Mouse (Mus musculus) hindbrain, postnatal 0 days (tissue): ENCODE results near the gene Eif4b. TPM values are rescaled to one million over a fixed set of nuclear protein-coding genes. Genes with fewer than 3 reads are reported as not detected.
A peak's percentile ranks its signal among the peaks of the same experiment; 100 is the strongest.

Experiments
- ATAC-seq: fragments of 200-750 bp; cut with Nextera tagmentation; 2 replicates; pipeline ENCODE4 v1.8.0; 2017; ENCODE audit warnings: mild to moderate bottlenecking, moderate TSS enrichment, moderate library complexity
- DNase-seq: peaks from one replicate; pipeline ENCODE4 v3.0.0-alpha.2; 2015; ENCODE audit warnings: low spot score
- H3K27ac ChIP-seq: fragments of 300-500 bp; sonication (generic); 2 replicates; pipeline ENCODE4 v1.5.1; 2014; ENCODE audit warnings: mild to moderate bottlenecking
- H3K27me3 ChIP-seq: fragments of 300-500 bp; sonication (generic); 2 replicates; pipeline ENCODE4 v1.6.1; 2014; ENCODE audit warnings: low read length, mixed read lengths; ENCODE audit not compliant: insufficient read depth
- H3K36me3 ChIP-seq: fragments of 300-500 bp; sonication (generic); 2 replicates; pipeline ENCODE4 v1.6.1; 2014; ENCODE audit warnings: low read length, mixed read lengths; ENCODE audit not compliant: insufficient read depth
- H3K4me1 ChIP-seq: fragments of 300-500 bp; sonication (generic); 2 replicates; pipeline ENCODE4 v1.6.1; 2014; ENCODE audit warnings: antibody characterized with exemption, low read length, mixed read lengths; ENCODE audit not compliant: insufficient read depth
- H3K4me2 ChIP-seq: fragments of 300-500 bp; sonication (generic); 2 replicates; pipeline ENCODE4 v1.6.1; 2014; ENCODE audit warnings: low read depth, mild to moderate bottlenecking, low read length, moderate library complexity, mixed read lengths
- H3K4me3 ChIP-seq: fragments of 300-500 bp; sonication (generic); 2 replicates; pipeline ENCODE4 v1.5.1; 2014; ENCODE audit warnings: low read length
- H3K9ac ChIP-seq: fragments of 300-500 bp; sonication (generic); replicated peaks from 2 replicates; pipeline ENCODE4 v1.6.1; 2014; ENCODE audit warnings: mild to moderate bottlenecking, low read length, moderate library complexity, mixed read lengths
- H3K9me3 ChIP-seq: fragments of 300-500 bp; sonication (generic); 2 replicates; pipeline ENCODE4 v1.6.1; 2016; ENCODE audit warnings: low read length, mixed read lengths
- CTCF ChIP-seq: IDR thresholded peaks from 2 replicates; pipeline ENCODE4 v1.5.1; 2016; ENCODE audit warnings: antibody characterized with exemption, control low read depth, low read depth
- WGBS: fragments of 180-500 bp; shearing (Covaris S2); extraction: QIAGEN DNeasy Blood & Tissue Kit; methylation state at CpG from one replicate; pipeline ENCODE4 v1.1.7; 2014; 5-methylcytosine and 5-hydroxymethylcytosine counted together
- polyA plus RNA-seq: library from polyadenylated mRNA; unstranded; fragments of >200 nt; fragmentation: Nextera tagmentation; extraction: Ambion mirVana; gene quantifications from 2 replicates; pipeline ENCODE4 v1.2.1, GENCODE M21; 2015
- total RNA-seq: library from RNA; depleted of rRNA; stranded (reverse); fragments of >200 nt; gene quantifications from 2 replicates; pipeline ENCODE4 v1.2.3, GENCODE M21; 2014

Eif4b gene
- total and polyA plus RNA-seq, 2 experiments from 2014 or later: 65.1 to 114 TPM

DNA sequence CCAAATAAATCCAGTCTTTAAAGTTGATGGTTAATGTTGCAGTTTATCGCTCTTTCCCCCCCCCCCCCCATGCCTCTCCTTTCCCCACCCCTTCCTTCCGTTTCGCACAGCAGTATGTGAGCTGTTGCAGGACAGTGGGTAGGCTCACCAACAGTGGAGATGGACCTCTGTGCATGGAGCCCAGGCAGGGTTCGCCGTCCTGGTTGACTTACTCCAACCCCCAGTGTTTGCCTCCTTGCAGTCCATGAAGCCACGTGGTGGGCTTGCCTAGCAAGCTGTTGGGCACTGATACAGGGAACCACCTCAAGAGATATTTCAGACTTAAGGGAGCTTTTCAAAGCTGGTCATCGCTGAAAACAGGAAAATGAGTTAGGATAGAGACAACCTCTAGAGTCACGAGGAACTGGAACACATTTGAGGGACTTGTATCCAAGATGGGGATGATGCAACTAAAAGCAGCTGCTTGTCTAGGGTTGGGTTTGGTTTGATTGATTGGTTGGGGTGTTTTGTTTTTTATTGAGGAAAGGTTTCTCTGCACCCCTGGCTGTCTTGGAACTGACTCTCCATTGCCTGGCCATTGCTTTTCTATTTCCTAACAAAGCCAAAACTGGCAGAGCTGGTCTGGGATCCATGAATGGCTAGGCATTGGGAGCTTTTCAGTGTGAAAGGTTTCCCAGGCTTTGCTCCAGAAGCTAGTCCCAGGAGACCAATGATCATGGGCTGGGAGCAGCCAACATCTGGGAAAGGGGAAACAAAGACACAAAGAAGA lies 23.8 kb downstream of the Eif4b start:
- TF ChIP-seq CTCF: no peak
- ATAC-seq (no peak), DNase-seq (peak; percentile 1)
- 79% methylated on average over 8 of the region's 8 CpGs for WGBS
- Histone ChIP-seq H3K27me3 (no peaks in the 10 kb centered on the region), H3K27ac (no peak overlapping the region), H3K9me3 (no peaks in the 10 kb centered on the region), H3K9ac (no peak overlapping the region), H3K36me3 (peaks cover 47% of the 10 kb centered on the region), H3K4me2 (no peak overlapping the region), H3K4me3 (no peak overlapping the region), H3K4me1 (peaks cover 6% of the 10 kb centered on the region; the same call in 1 of the 2 replicates)

DNA sequence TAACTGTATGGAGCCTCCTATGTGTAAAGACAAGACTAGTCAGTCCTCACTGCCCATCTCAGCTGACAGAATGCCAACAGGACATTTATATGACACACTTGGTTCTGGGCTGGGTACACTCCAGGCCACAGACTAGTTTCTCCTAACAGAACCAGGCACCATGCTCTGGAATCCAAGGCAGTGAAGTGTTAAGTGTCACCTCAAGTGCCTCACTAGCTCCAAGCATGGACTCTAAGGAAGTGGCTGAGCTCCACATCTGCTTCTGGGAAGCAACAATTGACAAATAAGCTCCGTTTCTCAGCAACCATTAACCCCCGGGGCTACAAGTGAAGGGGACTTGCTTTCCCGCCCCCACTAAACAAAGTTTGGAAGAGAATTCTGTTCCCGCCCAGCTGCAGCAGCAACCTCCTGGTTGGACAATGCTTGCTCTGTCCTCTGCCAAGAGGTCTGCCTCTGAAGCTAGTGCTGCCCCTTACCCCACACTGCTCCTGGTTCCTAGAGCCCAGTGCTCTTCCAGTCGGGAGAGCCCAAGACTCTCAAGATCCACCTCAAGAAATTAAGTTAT lies 24.5 kb downstream of the Eif4b start:
- Histone ChIP-seq H3K4me2 (no peak overlapping the region), H3K36me3 (peaks cover 39% of the 10 kb centered on the region), H3K9me3 (no peaks in the 10 kb centered on the region), H3K4me3 (no peak overlapping the region), H3K27me3 (no peaks in the 10 kb centered on the region), H3K27ac (no peak overlapping the region), H3K9ac (no peak overlapping the region), H3K4me1 (peaks cover 10% of the 10 kb centered on the region)
- ATAC-seq (no peak), DNase-seq (no peak)
- 23% methylated on average over 5 of the region's 5 CpGs for WGBS
- TF ChIP-seq CTCF: no peak

- Histone ChIP-seq H3K27me3 (no peaks in the 10 kb centered on the region), H3K4me1 (peaks cover 20% of the 10 kb centered on the region), H3K36me3 (peaks cover 28% of the 10 kb centered on the region), H3K27ac (no peak overlapping the region), H3K9me3 (no peaks in the 10 kb centered on the region), H3K9ac (no peak overlapping the region), H3K4me2 (no peak overlapping the region), H3K4me3 (no peak overlapping the region)
- ATAC-seq: no peak
- DNase-seq: no peak
- 55% methylated on average over 5 of the region's 5 CpGs for WGBS
- no peak for TF ChIP-seq CTCF
These were observed 25.7 kb downstream of the Eif4b start for GRCm38 (mm10) chr15:102099260-102099659.

- Histone ChIP-seq H3K36me3 (peaks cover 22% of the 10 kb centered on the region), H3K27ac (peak overlapping the region; percentile 72; the same call in 1 of the 2 replicates), H3K9me3 (no peaks in the 10 kb centered on the region), H3K27me3 (no peaks in the 10 kb centered on the region), H3K4me1 (peaks cover 20% of the 10 kb centered on the region), H3K4me3 (peak overlapping the region; percentile 49), H3K9ac (peak overlapping the region; percentile 52), H3K4me2 (peak overlapping the region; percentile 68)
- no peak for DNase-seq
- 24% methylated on average over 8 of the region's 8 CpGs for WGBS
- no peak for ATAC-seq
- no peak for TF ChIP-seq CTCF
These were observed 26.2 kb downstream of the Eif4b start for GRCm38 (mm10) chr15:102099771-102100160.

DNA sequence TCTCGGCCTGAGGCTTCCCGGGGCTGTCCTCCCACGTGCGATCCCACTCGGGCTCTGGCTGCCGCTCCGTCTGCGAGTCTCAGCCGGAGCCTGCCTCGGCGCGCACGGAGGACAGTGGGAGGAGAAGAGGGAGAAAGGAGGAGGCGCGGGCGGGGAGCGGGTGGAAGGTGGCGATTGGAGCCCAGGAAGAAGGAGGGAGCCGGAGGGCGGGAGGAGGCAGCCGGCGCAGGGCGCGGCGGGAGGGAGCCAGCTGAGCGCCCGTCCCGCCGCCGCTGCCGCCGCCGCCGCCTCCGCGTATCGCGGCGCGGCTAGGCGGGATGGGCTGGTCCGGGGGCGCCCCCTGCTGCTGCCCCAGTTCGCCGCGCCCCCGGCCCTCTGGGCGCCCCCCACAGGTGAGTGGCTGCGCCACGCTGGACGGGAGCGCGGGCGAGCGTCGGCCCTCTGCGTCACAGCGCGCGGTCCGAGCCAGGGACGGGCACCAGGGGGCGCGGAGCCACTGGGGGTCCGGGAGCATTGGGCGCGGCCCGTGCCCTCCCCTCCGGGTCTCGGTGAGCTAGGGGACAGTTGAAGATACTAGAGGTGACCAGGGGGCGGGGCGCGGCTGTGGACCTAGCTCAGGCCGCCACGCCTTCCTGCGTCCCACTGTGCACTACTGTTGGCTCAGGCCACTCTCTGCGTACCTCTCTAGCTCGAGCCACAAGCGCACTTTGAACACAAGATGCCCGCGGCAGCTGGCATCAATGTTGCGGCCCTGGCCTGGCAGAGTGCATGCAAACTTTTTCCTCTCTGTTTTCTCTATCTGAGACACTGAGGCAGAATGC lies 26.8 kb downstream of the Eif4b start, which contains the start of gene Tns2:
Gene Tns2, plus strand, starts transcription at position 253 of the 821 bp plus-strand sequence.
- peak within 1 kb of the TSS; percentile 49 for H3K4me3 ChIP-seq
- WGBS: under 1% methylated on average over 40 of the region's 82 CpGs
- H3K4me2 ChIP-seq: peak within 1 kb of the TSS; percentile 68
- H3K27ac ChIP-seq: peak within 1 kb of the TSS; percentile 72
- H3K9me3 ChIP-seq: no peaks in the 10 kb centered on the region
- peak; percentile 67 for DNase-seq
- TF ChIP-seq CTCF: no peak; the same call in 1 of the 2 replicates
- ATAC-seq: peak; percentile 48
- H3K36me3 ChIP-seq: peaks cover 16% of the 10 kb centered on the region; the same call in 1 of the 2 replicates
- peaks cover 20% of the 10 kb centered on the region for H3K4me1 ChIP-seq
- no peaks in the 10 kb centered on the region for H3K27me3 ChIP-seq
- peak within 1 kb of the TSS; percentile 52 for H3K9ac ChIP-seq

- peaks cover 9% of the 10 kb centered on the region; the same call in 1 of the 2 replicates for H3K36me3 ChIP-seq
- peak overlapping the region; percentile 68 for H3K4me2 ChIP-seq
- DNase-seq (no peak), ATAC-seq (no peak)
- peak overlapping the region; percentile 72 for H3K27ac ChIP-seq
- 23% methylated on average over 10 of the region's 10 CpGs for WGBS
- peak; percentile 29; the same call in 1 of the 2 replicates for TF ChIP-seq CTCF
- H3K4me3 ChIP-seq: peak overlapping the region; percentile 49
- H3K27me3 ChIP-seq: no peaks in the 10 kb centered on the region
- no peaks in the 10 kb centered on the region for H3K9me3 ChIP-seq
- H3K4me1 ChIP-seq: peaks cover 20% of the 10 kb centered on the region
- H3K9ac ChIP-seq: no peak overlapping the region
These were observed 27.6 kb downstream of the Eif4b start for GRCm38 (mm10) chr15:102100996-102101671.
